Mouse (Mus musculus): Measurements from ENCODE around the gene Arhgef12. TPM values are rescaled to one million over a fixed set of nuclear protein-coding genes. Genes with fewer than 3 reads are reported as not detected.

The Arhgef12 gene
- polyA plus RNA-seq, 1 experiment from 2014 or later, result 13.9 TPM

- Histone ChIP-seq H3K9ac (replicated peaks; ENCODE audit: low read depth) (no peak overlapping the region), H3K4me1 (ENCODE audit: insufficient read depth, low read depth, low read length) (no peaks in the 10 kb centered on the region), H3K4me3 (ENCODE audit: low read depth, low read length) (no peak overlapping the region), H3K9me3 (ENCODE audit: low read length) (no peaks in the 10 kb centered on the region), H3K36me3 (ENCODE audit: insufficient read depth, low read length) (peaks cover 18% of the 10 kb centered on the region; the same call in 1 of the 2 replicates), H3K27me3 (replicated peaks; ENCODE audit: insufficient read depth, low read length) (no peaks in the 10 kb centered on the region), H3K27ac (ENCODE audit: low read length) (no peak overlapping the region), H3K4me2 (replicated peaks; ENCODE audit: low read depth, low read length) (no peak overlapping the region)
- DNase-seq (ENCODE audit: low spot score) (no peak), ATAC-seq (no peak)
- 87% methylated on average over 4 of the region's 4 CpGs for WGBS
- no peak for TF ChIP-seq EP300 (IDR thresholded peaks at IDR 0.05)
- TF ChIP-seq CTCF (IDR thresholded peaks at IDR 0.05), result no peak
These were observed 96.0 kb downstream of the Arhgef12 start for GRCm38 (mm10) chr9:43011061-43011460.

- no peaks in the 10 kb centered on the region for H3K9me3 ChIP-seq (ENCODE audit: low read length)
- no peak overlapping the region for H3K4me2 ChIP-seq (replicated peaks; ENCODE audit: low read depth, low read length)
- WGBS, result 36% methylated on average over 5 of the region's 5 CpGs
- ATAC-seq, result no peak
- no peaks in the 10 kb centered on the region for H3K4me1 ChIP-seq (ENCODE audit: insufficient read depth, low read depth, low read length)
- H3K27me3 ChIP-seq (replicated peaks; ENCODE audit: insufficient read depth, low read length), result no peaks in the 10 kb centered on the region
- DNase-seq (ENCODE audit: low spot score), result no peak
- no peak overlapping the region for H3K27ac ChIP-seq (ENCODE audit: low read length)
- no peak overlapping the region for H3K9ac ChIP-seq (replicated peaks; ENCODE audit: low read depth)
- no peak for TF ChIP-seq EP300 (IDR thresholded peaks at IDR 0.05)
- TF ChIP-seq CTCF (IDR thresholded peaks at IDR 0.05), result no peak
- H3K36me3 ChIP-seq (ENCODE audit: insufficient read depth, low read length), result peaks cover 28% of the 10 kb centered on the region
- H3K4me3 ChIP-seq (ENCODE audit: low read depth, low read length), result no peak overlapping the region
These were observed 103.2 kb downstream of the Arhgef12 start for GRCm38 (mm10) chr9:43003881-43004280.

GRCm38 (mm10) chr9:43003017-43003416 lies 104.0 kb downstream of the Arhgef12 start:
- no peak for TF ChIP-seq EP300 (IDR thresholded peaks at IDR 0.05)
- TF ChIP-seq CTCF (IDR thresholded peaks at IDR 0.05), result no peak
- DNase-seq (ENCODE audit: low spot score) (peak; percentile 48), ATAC-seq (peak; percentile 67)
- WGBS, result 63% methylated on average over 4 of the region's 4 CpGs
- Histone ChIP-seq H3K9me3 (ENCODE audit: low read length) (no peaks in the 10 kb centered on the region), H3K36me3 (ENCODE audit: insufficient read depth, low read length) (peaks cover 35% of the 10 kb centered on the region), H3K27me3 (replicated peaks; ENCODE audit: insufficient read depth, low read length) (no peaks in the 10 kb centered on the region), H3K27ac (ENCODE audit: low read length) (no peak overlapping the region), H3K4me1 (ENCODE audit: insufficient read depth, low read depth, low read length) (no peaks in the 10 kb centered on the region), H3K4me3 (ENCODE audit: low read depth, low read length) (no peak overlapping the region), H3K4me2 (replicated peaks; ENCODE audit: low read depth, low read length) (no peak overlapping the region), H3K9ac (replicated peaks; ENCODE audit: low read depth) (no peak overlapping the region)

- no peaks in the 10 kb centered on the region for H3K9me3 ChIP-seq (ENCODE audit: low read length)
- no peaks in the 10 kb centered on the region for H3K4me1 ChIP-seq (ENCODE audit: insufficient read depth, low read depth, low read length)
- peaks cover 40% of the 10 kb centered on the region; the same call in 1 of the 2 replicates for H3K36me3 ChIP-seq (ENCODE audit: insufficient read depth, low read length)
- no peaks in the 10 kb centered on the region for H3K27me3 ChIP-seq (replicated peaks; ENCODE audit: insufficient read depth, low read length)
- no peak overlapping the region for H3K27ac ChIP-seq (ENCODE audit: low read length)
- WGBS, result 61% methylated on average over 11 of the region's 11 CpGs
- TF ChIP-seq EP300 (IDR thresholded peaks at IDR 0.05), result no peak
- TF ChIP-seq CTCF (IDR thresholded peaks at IDR 0.05), result no peak
- DNase-seq (ENCODE audit: low spot score) (peak; percentile 67), ATAC-seq (peak; percentile 81)
- H3K4me3 ChIP-seq (ENCODE audit: low read depth, low read length), result no peak overlapping the region
- H3K9ac ChIP-seq (replicated peaks; ENCODE audit: low read depth), result no peak overlapping the region
- no peak overlapping the region for H3K4me2 ChIP-seq (replicated peaks; ENCODE audit: low read depth, low read length)
These were observed 106.3 kb downstream of the Arhgef12 start for GRCm38 (mm10) chr9:43000595-43001250.

GRCm38 (mm10) chr9:43000070-43000469 lies 107.0 kb downstream of the Arhgef12 start:
- no peaks in the 10 kb centered on the region for H3K4me1 ChIP-seq (ENCODE audit: insufficient read depth, low read depth, low read length)
- H3K4me2 ChIP-seq (replicated peaks; ENCODE audit: low read depth, low read length), result no peak overlapping the region
- no peak overlapping the region for H3K27ac ChIP-seq (ENCODE audit: low read length)
- H3K27me3 ChIP-seq (replicated peaks; ENCODE audit: insufficient read depth, low read length), result no peaks in the 10 kb centered on the region
- WGBS, result 82% methylated on average over 1 of the region's 1 CpGs
- ATAC-seq (peak; percentile 64; the same call in 1 of the 2 replicates), DNase-seq (ENCODE audit: low spot score) (peak; percentile 89)
- H3K4me3 ChIP-seq (ENCODE audit: low read depth, low read length), result no peak overlapping the region
- H3K9me3 ChIP-seq (ENCODE audit: low read length), result no peaks in the 10 kb centered on the region
- TF ChIP-seq EP300 (IDR thresholded peaks at IDR 0.05) (no peak), CTCF (IDR thresholded peaks at IDR 0.05) (peak; percentile 71)
- H3K36me3 ChIP-seq (ENCODE audit: insufficient read depth, low read length), result peaks cover 35% of the 10 kb centered on the region; the same call in 1 of the 2 replicates
- H3K9ac ChIP-seq (replicated peaks; ENCODE audit: low read depth), result no peak overlapping the region

- Histone ChIP-seq H3K9me3 (ENCODE audit: low read length) (no peaks in the 10 kb centered on the region), H3K9ac (replicated peaks; ENCODE audit: low read depth) (no peak overlapping the region), H3K4me1 (ENCODE audit: insufficient read depth, low read depth, low read length) (no peaks in the 10 kb centered on the region), H3K4me3 (ENCODE audit: low read depth, low read length) (no peak overlapping the region), H3K27ac (ENCODE audit: low read length) (no peak overlapping the region), H3K36me3 (ENCODE audit: insufficient read depth, low read length) (peaks cover 49% of the 10 kb centered on the region; the same call in 1 of the 2 replicates), H3K4me2 (replicated peaks; ENCODE audit: low read depth, low read length) (no peak overlapping the region), H3K27me3 (replicated peaks; ENCODE audit: insufficient read depth, low read length) (no peaks in the 10 kb centered on the region)
- DNase-seq (ENCODE audit: low spot score) (no peak), ATAC-seq (no peak)
- WGBS, result 86% methylated on average over 6 of the region's 6 CpGs
- TF ChIP-seq EP300 (IDR thresholded peaks at IDR 0.05) (no peak), CTCF (IDR thresholded peaks at IDR 0.05) (no peak)
These were observed 109.5 kb downstream of the Arhgef12 start for GRCm38 (mm10) chr9:42997526-42997925.
